Mouse (Mus musculus) stomach, embryonic 15.5 days (tissue): ENCODE measurements around the gene Fn1. TPM values are rescaled to one million over a fixed set of nuclear protein-coding genes. Genes with fewer than 3 reads are reported as not detected.

Experiments used
- ATAC-seq: fragments of 200-750 bp; cut with Nextera tagmentation; 2 replicates; pipeline ENCODE4 v1.8.0; 2017; ENCODE audit warnings: low read depth, moderate number of reproducible peaks, moderate TSS enrichment; ENCODE audit not compliant: insufficient read depth, low FRiP score
- H3K27ac ChIP-seq: fragments of 300-500 bp; sonication (generic); 2 replicates; pipeline ENCODE4 v1.5.1; 2015; ENCODE audit warnings: mild to moderate bottlenecking, inconsistent platforms
- H3K27me3 ChIP-seq: fragments of 300-500 bp; sonication (generic); replicated peaks from 2 replicates; pipeline ENCODE4 v1.6.1; 2015; ENCODE audit warnings: inconsistent platforms
- H3K36me3 ChIP-seq: fragments of 300-500 bp; sonication (generic); 2 replicates; pipeline ENCODE4 v1.6.1; 2015; ENCODE audit warnings: inconsistent platforms
- H3K4me1 ChIP-seq: fragments of 300-500 bp; sonication (generic); 2 replicates; pipeline ENCODE4 v1.6.1; 2015; ENCODE audit warnings: inconsistent platforms
- H3K4me2 ChIP-seq: fragments of 300-500 bp; sonication (generic); 2 replicates; pipeline ENCODE4 v1.6.1; 2015; ENCODE audit warnings: mild to moderate bottlenecking, inconsistent platforms
- H3K4me3 ChIP-seq: fragments of 300-500 bp; sonication (generic); replicated peaks from 2 replicates; pipeline ENCODE4 v1.5.1; 2015; ENCODE audit warnings: inconsistent platforms
- H3K9ac ChIP-seq: fragments of 300-500 bp; sonication (generic); 2 replicates; pipeline ENCODE4 v1.6.1; 2015; ENCODE audit warnings: inconsistent platforms
- H3K9me3 ChIP-seq: fragments of 300-500 bp; sonication (generic); 2 replicates; pipeline ENCODE4 v1.6.1; 2016; ENCODE audit warnings: inconsistent platforms
- WGBS: fragments of 180-500 bp; shearing (Covaris S2); methylation state at CpG from one replicate; pipeline ENCODE4 v1.1.7; 2015; 5-methylcytosine and 5-hydroxymethylcytosine counted together
- polyA plus RNA-seq: library from polyadenylated mRNA; unstranded; fragments of >200 nt; fragmentation: Nextera tagmentation; extraction: Ambion mirVana; gene quantifications from 2 replicates; pipeline ENCODE4 v1.2.1, GENCODE M21; 2015

The Fn1 gene
- polyA plus RNA-seq, 1 experiment from 2014 or later: 117 TPM

DNA sequence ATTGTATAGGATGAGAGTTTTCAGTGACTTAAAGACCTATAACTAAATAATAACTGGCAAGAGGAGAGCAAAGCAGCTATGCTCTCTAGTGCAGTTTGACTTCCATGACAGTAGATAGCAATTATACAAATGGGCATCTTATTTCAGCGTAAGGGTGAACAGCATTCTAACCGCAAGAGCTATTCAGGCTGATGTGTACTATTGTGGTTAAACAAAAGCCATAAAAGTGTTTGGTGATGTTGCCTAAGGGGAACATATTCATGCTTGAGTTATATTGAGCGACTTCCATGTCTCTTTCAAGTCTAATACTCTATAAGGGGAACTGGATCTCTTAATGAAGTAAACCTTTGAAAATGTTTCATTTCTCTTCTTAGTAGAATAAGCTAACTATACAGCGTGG, 21.3 kb upstream of the Fn1 start:
- ATAC-seq: no peak
- Histone ChIP-seq H3K27ac (no peak overlapping the region), H3K4me3 (no peak overlapping the region), H3K9me3 (no peaks in the 10 kb centered on the region), H3K9ac (no peak overlapping the region), H3K4me1 (no peaks in the 10 kb centered on the region), H3K27me3 (no peaks in the 10 kb centered on the region), H3K36me3 (no peaks in the 10 kb centered on the region), H3K4me2 (no peak overlapping the region)
- WGBS: 89% methylated on average over 4 of the region's 4 CpGs

DNA sequence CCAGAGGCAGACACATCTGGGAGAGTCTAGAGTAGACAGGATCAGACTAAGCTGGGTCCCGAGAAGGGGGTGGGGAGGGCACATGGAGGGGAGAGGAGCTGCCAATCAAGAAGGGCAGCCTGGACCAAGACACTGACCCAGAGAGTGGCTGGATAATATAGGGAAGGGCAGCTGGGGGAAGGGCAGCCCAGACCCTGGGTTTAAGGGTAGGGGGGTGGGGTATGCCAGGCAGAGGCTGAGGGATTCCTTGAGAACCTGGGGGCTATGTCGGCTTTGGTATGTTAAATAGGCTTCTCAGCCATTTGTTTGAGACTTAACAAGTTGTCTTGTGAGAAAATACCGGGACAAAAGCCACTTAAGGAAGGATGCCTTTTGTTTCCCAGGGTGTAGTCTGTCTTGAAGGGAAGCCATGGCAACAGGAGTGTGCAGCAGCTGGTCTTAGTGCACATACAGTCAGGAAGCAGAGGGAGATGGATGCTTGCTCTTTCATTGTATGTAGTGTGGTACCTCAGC, 20.5 kb upstream of the Fn1 start:
- Histone ChIP-seq H3K27ac (no peak overlapping the region), H3K4me1 (no peaks in the 10 kb centered on the region), H3K4me2 (no peak overlapping the region), H3K27me3 (no peaks in the 10 kb centered on the region), H3K36me3 (no peaks in the 10 kb centered on the region), H3K9ac (no peak overlapping the region), H3K4me3 (no peak overlapping the region), H3K9me3 (no peaks in the 10 kb centered on the region)
- ATAC-seq: no peak
- 12% methylated on average over 3 of the region's 3 CpGs for WGBS

DNA sequence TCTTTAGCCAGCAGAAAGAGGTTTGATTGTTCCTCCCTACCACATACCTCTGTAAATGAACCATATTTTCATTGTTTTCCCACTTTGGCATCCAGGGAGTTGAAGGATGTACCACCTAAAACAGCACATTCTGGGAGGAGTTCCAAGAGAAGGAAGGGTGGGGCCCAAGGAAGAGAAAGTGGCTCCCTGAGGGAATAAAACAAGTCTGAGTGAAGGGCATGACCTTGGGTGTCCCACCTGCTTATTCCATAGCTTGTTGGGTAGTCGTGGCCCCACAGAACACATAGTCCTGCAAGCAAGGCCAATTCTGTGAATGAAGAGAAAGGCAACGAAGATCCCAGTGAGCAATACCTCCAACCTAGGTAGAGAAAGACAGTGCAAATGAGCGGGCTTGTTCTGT, 19.3 kb upstream of the Fn1 start:
- no peak overlapping the region for H3K4me3 ChIP-seq
- no peaks in the 10 kb centered on the region for H3K9me3 ChIP-seq
- no peak overlapping the region for H3K27ac ChIP-seq
- H3K27me3 ChIP-seq: no peaks in the 10 kb centered on the region
- WGBS: 72% methylated on average over 3 of the region's 3 CpGs
- no peak for ATAC-seq
- H3K9ac ChIP-seq: no peak overlapping the region
- no peak overlapping the region for H3K4me2 ChIP-seq
- no peaks in the 10 kb centered on the region for H3K36me3 ChIP-seq
- H3K4me1 ChIP-seq: no peaks in the 10 kb centered on the region

DNA sequence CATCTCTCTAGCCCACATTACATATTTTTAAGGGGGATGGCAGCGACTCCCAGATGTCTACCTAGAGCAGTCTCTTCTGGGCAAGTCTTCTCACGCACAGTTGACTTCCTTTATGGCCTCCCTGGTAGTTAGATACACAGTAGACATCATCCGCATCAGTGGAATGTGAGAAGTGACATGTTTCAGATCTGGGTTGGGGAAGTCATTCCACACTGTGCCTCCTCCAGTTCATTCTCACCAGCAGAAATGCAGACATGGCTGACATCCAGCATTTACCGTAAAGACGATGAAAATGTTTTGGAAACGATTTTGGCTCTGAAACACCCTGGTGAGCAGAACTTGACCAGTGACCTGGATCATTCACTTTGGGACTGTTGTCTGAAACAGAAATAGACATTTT, 10.2 kb upstream of the Fn1 start:
- H3K9ac ChIP-seq: no peak overlapping the region
- WGBS: 93% methylated on average over 6 of the region's 6 CpGs
- ATAC-seq: no peak
- H3K4me3 ChIP-seq: no peak overlapping the region
- H3K27me3 ChIP-seq: no peaks in the 10 kb centered on the region
- H3K36me3 ChIP-seq: no peaks in the 10 kb centered on the region
- no peak overlapping the region for H3K4me2 ChIP-seq
- H3K4me1 ChIP-seq: no peaks in the 10 kb centered on the region
- no peak overlapping the region for H3K27ac ChIP-seq
- H3K9me3 ChIP-seq: no peaks in the 10 kb centered on the region

DNA sequence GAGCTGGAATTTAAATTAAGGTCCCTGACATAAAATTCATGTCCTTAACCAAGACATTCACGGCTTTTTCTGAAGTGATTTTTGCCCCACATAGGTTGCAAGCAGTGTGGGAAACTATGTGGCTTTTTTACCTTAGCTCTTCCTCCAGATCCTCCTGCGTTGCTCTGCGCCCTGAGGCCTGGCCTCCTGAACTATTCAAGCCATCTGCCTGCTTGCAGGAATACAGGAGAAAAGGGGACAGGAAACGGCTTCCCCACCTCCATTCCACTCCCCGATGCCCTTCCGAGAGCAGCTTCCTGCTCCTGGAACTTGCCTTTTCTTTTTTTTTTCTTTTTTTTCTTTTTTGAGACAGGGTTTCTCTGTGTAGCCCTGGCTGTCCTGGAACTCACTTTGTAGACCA, 5.6 kb upstream of the Fn1 start:
- H3K4me1 ChIP-seq: no peaks in the 10 kb centered on the region
- 72% methylated on average over 6 of the region's 6 CpGs for WGBS
- no peak overlapping the region for H3K4me2 ChIP-seq
- H3K9me3 ChIP-seq: no peaks in the 10 kb centered on the region
- ATAC-seq: no peak
- no peak overlapping the region for H3K27ac ChIP-seq
- no peak overlapping the region for H3K9ac ChIP-seq
- no peak overlapping the region for H3K4me3 ChIP-seq
- no peaks in the 10 kb centered on the region for H3K36me3 ChIP-seq
- H3K27me3 ChIP-seq: no peaks in the 10 kb centered on the region

DNA sequence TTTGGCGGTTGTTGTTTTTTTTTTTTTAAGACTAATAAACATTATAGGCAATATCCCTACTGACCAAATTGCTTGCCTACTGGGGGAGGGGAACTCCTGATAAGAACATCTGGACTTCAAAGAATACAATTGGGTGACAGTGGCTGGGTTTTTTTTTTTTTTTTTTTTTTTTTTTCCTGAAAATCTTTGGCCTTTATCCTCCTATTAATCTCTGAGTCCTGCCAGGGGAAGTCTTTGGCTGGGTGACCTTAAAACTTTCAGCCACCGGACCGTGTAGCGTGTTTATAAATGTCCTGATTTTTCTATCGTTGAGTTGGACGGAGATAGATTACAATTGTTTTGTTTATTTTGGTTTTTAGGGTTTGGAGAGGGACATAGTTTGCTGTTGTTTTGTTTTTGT, 3.3 kb upstream of the Fn1 start:
- 0 out of 2 replicates have a peak, but pooled peaks cover 2% of the 10 kb centered on the region for H3K4me1 ChIP-seq
- H3K27ac ChIP-seq: no peak overlapping the region
- WGBS: 48% methylated on average over 6 of the region's 6 CpGs
- H3K36me3 ChIP-seq: no peaks in the 10 kb centered on the region
- ATAC-seq: no peak
- no peaks in the 10 kb centered on the region for H3K9me3 ChIP-seq
- H3K4me2 ChIP-seq: no peak overlapping the region
- no peak overlapping the region for H3K9ac ChIP-seq
- H3K4me3 ChIP-seq: no peak overlapping the region
- H3K27me3 ChIP-seq: no peaks in the 10 kb centered on the region

DNA sequence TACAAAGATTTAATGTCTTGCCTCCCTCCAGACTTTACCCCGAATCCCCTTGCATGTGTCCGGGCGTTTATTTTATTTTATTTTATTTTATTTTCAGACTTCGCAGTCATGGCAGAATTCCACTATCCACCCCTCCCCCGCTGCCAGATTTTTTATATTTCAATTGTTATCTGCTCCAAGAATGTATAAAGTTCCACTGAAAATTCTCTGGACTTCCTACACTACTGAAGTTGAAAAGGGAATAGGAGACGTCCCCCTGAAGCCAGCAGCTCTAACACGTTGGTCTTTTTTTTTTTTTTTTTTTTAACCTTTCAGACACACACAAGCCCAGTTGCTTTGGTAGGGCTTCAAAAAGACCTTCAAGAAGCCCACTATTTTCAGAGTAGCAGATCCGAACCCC, 1.2 kb upstream of the Fn1 start:
- ATAC-seq: no peak
- Histone ChIP-seq H3K4me2 (peak overlapping the region; percentile 90), H3K27ac (peak overlapping the region; percentile 92), H3K36me3 (no peaks in the 10 kb centered on the region), H3K4me1 (0 out of 2 replicates have a peak, but pooled peaks cover 11% of the 10 kb centered on the region), H3K9ac (peak overlapping the region; percentile 59), H3K4me3 (peak overlapping the region; percentile 65), H3K9me3 (no peaks in the 10 kb centered on the region), H3K27me3 (no peaks in the 10 kb centered on the region)
- 15% methylated on average over 8 of the region's 8 CpGs for WGBS

DNA sequence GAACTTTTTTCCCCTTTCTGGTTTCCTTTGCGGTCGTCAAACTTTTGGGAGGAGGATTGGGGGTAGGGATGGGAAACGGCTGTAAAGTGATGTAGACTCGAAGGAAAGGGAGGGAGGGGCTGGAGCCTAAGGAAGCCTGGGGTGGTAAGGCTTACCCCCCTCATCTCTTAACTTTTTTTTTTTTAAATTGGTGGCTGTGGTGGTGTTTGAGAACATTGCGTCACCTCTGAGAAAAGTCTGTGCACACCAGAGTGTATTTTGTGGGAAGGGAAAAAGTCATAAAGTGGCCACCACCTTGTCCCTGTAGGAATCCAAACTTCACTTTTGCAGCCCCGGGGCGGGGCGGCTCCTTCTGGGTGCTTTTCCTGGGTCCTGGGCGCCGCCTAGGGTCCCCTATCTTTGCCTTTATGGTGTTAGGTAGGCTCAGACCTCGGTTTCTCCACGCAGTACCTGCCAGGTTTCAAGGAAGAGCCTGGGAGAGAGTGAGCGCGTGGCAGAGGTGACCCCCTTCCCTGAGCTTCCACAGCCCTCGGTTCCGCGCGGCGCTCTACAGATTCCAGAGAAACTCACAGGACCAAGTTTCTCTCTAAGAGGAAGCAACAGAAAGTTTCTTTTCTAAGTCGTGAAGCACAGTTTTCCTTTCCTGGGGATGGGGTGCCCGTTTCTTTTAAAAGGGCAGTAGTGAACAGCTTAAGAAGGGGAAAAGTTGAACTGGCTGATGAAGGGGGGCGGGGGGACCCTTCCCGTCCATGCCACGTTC, 580 bp upstream of the Fn1 start:
- H3K4me1 ChIP-seq: 0 out of 2 replicates have a peak, but pooled peaks cover 11% of the 10 kb centered on the region
- peak overlapping the region; percentile 59 for H3K9ac ChIP-seq
- H3K4me2 ChIP-seq: peak overlapping the region; percentile 90
- peak overlapping the region; percentile 65 for H3K4me3 ChIP-seq
- peak overlapping the region; percentile 92 for H3K27ac ChIP-seq
- H3K36me3 ChIP-seq: no peaks in the 10 kb centered on the region
- ATAC-seq: peak; percentile 29; the same call in 1 of the 2 replicates
- H3K27me3 ChIP-seq: no peaks in the 10 kb centered on the region
- WGBS: under 1% methylated on average over 24 of the region's 24 CpGs
- H3K9me3 ChIP-seq: no peaks in the 10 kb centered on the region

DNA sequence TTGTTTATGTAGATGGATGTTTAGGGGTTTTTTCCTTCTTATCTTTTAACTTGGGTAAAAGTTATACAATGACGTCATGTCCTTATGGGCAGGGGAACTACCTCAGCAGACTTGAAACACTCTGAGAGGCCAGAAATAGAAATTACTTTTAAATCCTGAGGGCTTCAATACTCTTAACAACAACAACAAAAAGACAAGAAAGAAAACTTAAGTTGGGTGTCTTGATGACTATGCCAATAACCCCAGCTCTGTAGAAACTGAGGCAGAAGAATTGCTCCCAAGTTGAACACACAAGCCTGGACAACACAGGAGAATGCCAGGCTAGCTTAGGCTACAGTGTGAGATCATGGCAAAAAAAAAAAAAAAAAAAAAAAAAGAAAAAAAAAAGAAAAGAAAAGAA, 1.2 kb downstream of the Fn1 start:
- Histone ChIP-seq H3K27me3 (no peaks in the 10 kb centered on the region), H3K27ac (no peak overlapping the region), H3K4me1 (0 out of 2 replicates have a peak, but pooled peaks cover 11% of the 10 kb centered on the region), H3K9ac (no peak overlapping the region), H3K4me3 (peak overlapping the region; percentile 65), H3K4me2 (peak overlapping the region; percentile 90), H3K36me3 (peaks cover 2% of the 10 kb centered on the region; the same call in 1 of the 2 replicates), H3K9me3 (no peaks in the 10 kb centered on the region)
- WGBS: 18% methylated on average over 1 of the region's 1 CpGs
- no peak for ATAC-seq

DNA sequence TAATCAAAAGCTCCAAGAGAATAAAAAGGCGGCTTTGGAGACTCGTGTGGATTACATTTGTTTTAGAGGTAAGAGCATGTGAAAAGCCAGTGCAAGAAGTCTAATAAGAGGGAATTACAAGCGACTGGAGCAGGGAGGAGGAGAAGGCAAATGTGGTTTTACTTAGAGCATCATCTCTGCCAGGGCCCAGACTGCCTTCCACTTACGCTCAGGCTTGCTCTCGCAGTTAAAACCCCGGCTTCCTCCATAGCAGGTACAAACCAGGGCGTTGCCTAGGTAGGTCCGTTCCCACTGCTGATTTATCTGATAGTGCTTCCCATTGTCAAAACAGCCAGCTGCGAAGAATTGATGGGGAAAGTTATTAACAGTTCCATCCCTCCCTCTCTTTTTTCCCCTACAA, 1.7 kb downstream of the Fn1 start:
- H3K4me2 ChIP-seq: peak overlapping the region; percentile 90
- H3K9ac ChIP-seq: no peak overlapping the region; the same call in 1 of the 2 replicates
- no peaks in the 10 kb centered on the region for H3K9me3 ChIP-seq
- ATAC-seq: no peak
- no peaks in the 10 kb centered on the region for H3K27me3 ChIP-seq
- H3K4me3 ChIP-seq: peak overlapping the region; percentile 65
- H3K4me1 ChIP-seq: 0 out of 2 replicates have a peak, but pooled peaks cover 11% of the 10 kb centered on the region
- peaks cover 4% of the 10 kb centered on the region; the same call in 1 of the 2 replicates for H3K36me3 ChIP-seq
- 26% methylated on average over 9 of the region's 9 CpGs for WGBS
- no peak overlapping the region for H3K27ac ChIP-seq

DNA sequence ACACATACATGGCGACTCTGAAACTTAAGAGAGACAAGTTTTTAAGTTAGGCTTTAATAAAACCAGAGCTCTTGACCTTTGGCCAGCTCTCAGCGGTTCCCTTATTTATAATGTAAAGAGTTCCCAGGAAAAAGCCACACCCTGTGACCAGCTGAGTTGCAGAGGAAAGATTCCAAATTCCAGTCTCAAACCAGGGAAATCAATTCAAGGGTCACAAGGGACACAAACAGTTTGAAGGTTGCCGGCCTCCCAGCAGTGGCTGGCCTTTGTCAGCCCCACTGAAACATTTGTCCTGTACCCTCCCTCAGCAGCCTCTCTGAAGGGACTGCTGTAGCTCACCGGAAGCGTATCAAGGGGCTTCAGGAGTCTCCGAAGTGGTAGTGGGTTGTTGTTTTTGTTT, 2.3 kb downstream of the Fn1 start:
- Histone ChIP-seq H3K4me1 (0 out of 2 replicates have a peak, but pooled peaks cover 11% of the 10 kb centered on the region), H3K4me3 (peak overlapping the region; percentile 65; the same call in 1 of the 2 replicates), H3K9ac (no peak overlapping the region; the same call in 1 of the 2 replicates), H3K9me3 (no peaks in the 10 kb centered on the region), H3K27ac (no peak overlapping the region), H3K4me2 (peak overlapping the region; percentile 90), H3K27me3 (no peaks in the 10 kb centered on the region), H3K36me3 (peaks cover 4% of the 10 kb centered on the region; the same call in 1 of the 2 replicates)
- 19% methylated on average over 6 of the region's 6 CpGs for WGBS
- ATAC-seq: no peak

DNA sequence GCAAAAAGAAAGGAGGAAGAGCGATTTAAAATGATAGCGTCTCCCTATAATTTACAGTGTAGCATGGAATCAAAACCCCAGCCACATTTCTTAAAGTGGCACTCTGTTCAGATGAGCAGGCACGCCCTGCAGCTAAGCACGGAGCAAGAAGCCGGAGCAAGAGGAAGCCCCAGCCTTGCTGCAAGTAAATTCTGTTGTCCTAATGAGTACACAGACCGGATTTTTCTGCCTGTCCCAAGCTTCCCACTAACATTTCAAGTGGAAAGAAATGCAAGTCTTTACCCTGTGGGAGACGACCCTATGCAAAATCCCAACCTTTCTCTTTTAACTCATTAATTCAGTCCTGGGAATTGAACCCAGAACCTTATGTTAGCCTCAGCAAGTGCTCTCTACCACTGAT, 4.8 kb downstream of the Fn1 start:
- no peaks in the 10 kb centered on the region for H3K27me3 ChIP-seq
- H3K4me2 ChIP-seq: no peak overlapping the region
- ATAC-seq: no peak
- no peak overlapping the region for H3K9ac ChIP-seq
- no peak overlapping the region for H3K27ac ChIP-seq
- no peak overlapping the region for H3K4me3 ChIP-seq
- WGBS: 89% methylated on average over 7 of the region's 7 CpGs
- no peaks in the 10 kb centered on the region for H3K9me3 ChIP-seq
- H3K36me3 ChIP-seq: peaks cover 15% of the 10 kb centered on the region
- 0 out of 2 replicates have a peak, but pooled peaks cover 11% of the 10 kb centered on the region for H3K4me1 ChIP-seq
